25 mouse cellular contexts compared by ENCODE assay signal in genomic region chr12:104867851-104868250, GRCm38 (mm10). TPM values are rescaled to one million over a fixed set of nuclear protein-coding genes. Genes with fewer than 3 reads are reported as not detected.
DNase-seq lines count a peak whose midpoint lies in the region; ATAC-seq and TF ChIP-seq lines count a peak whose summit lies in the region.
"Had no signal": no experiment of that assay in that cellular context is flagged by ENCODE, and none has a peak within 500 bp of the region (broad histone marks: within the 10 kb centered on the region; RNA-seq: fewer than 3 reads in every experiment).

No protein-coding gene starts in this region.

- no peak overlapping the region for H3K4me3 ChIP-seq in cortical plate, adult 2 months (ENCODE audit: insufficient read depth, low read length)
- H3K4me3 ChIP-seq in lung, postnatal 0 days (ENCODE audit: low read depth, low read length): no peak overlapping the region
- H3K4me3 ChIP-seq in midbrain, embryonic 10.5 days: no peak overlapping the region
- H3K4me3 ChIP-seq: embryonic facial prominence, embryonic 13.5 days; forebrain, embryonic 10.5 days; heart, adult 2 months; heart, embryonic 12.5 days; hindbrain, embryonic 13.5 days; limb, embryonic 10.5 days; limb, embryonic 15.5 days; midbrain, embryonic 15.5 days had no signal

- H3K27ac ChIP-seq in cortical plate, adult 2 months (ENCODE audit: insufficient read depth, low read length): peak overlapping the region; percentile 23; the same call in 1 of the 2 replicates
- no peak overlapping the region for H3K27ac ChIP-seq in lung, postnatal 0 days (ENCODE audit: low read length)
- H3K27ac ChIP-seq in midbrain, embryonic 10.5 days (replicated peaks): no peak overlapping the region
- H3K27ac ChIP-seq: embryonic facial prominence, embryonic 13.5 days; forebrain, embryonic 10.5 days; heart, adult 2 months; hindbrain, embryonic 13.5 days; limb, embryonic 10.5 days; limb, embryonic 15.5 days; liver, embryonic 14.5 days; midbrain, embryonic 15.5 days had no signal

- ATAC-seq in lung, postnatal 0 days: peak; percentile 84
- ATAC-seq: forebrain, embryonic 16.5 days; inflammation-experienced regulatory T-cells, adult 6 months; midbrain, embryonic 15.5 days had no signal

- TF ChIP-seq POLR2A in cortical plate, adult 2 months (IDR thresholded peaks at IDR 0.05; ENCODE audit: extremely low read depth, insufficient read depth, low read length): no peak

- TF ChIP-seq EP300 in lung, postnatal 0 days (IDR thresholded peaks at IDR 0.05): 0 out of 2 replicates have a peak, but pooled peaks have one; percentile 32

- H3K9ac ChIP-seq in lung, postnatal 0 days (replicated peaks; ENCODE audit: low read depth): no peak overlapping the region
- H3K9ac ChIP-seq: embryonic facial prominence, embryonic 13.5 days; heart, embryonic 12.5 days; hindbrain, embryonic 13.5 days; limb, embryonic 15.5 days; liver, embryonic 14.5 days; midbrain, embryonic 15.5 days had no signal

- peak; percentile 80 to 86 for DNase-seq in lung, adult 18-20 months
- peak; percentile 85 for DNase-seq in lung, postnatal 0 days (ENCODE audit: low spot score)
- DNase-seq in lung, postnatal 4 days: peak; percentile 49 to 77
- DNase-seq in MN1 (ENCODE audit: low spot score): no peak
- DNase-seq in midbrain, embryonic 10.5 days (ENCODE audit: low spot score): no peak
- DNase-seq: adrenal gland, postnatal 10 days; B cell, adult 2 months; cerebellum, adult 8-10 months; heart, adult 2 months; heart, postnatal 4 days; kidney, adult 11 months; kidney, postnatal 14 days; right cerebral cortex, postnatal 25 days; thymus, postnatal 4 days had no signal

- WGBS in lung, postnatal 0 days: 46% methylated on average over 6 of the region's 6 CpGs
- 83% methylated on average over 6 of the region's 6 CpGs for WGBS in midbrain, embryonic 10.5 days

- TF ChIP-seq CTCF in cortical plate, adult 2 months (IDR thresholded peaks at IDR 0.05; ENCODE audit: extremely low read depth, insufficient read depth, low read length): no peak
- TF ChIP-seq CTCF in lung, postnatal 0 days (IDR thresholded peaks at IDR 0.05): no peak

- no peaks in the 10 kb centered on the region for H3K27me3 ChIP-seq in lung, postnatal 0 days (replicated peaks; ENCODE audit: insufficient read depth, low read length)
- peaks cover 17% of the 10 kb centered on the region for H3K27me3 ChIP-seq in midbrain, embryonic 10.5 days (ENCODE audit: low read depth, poor library complexity, severe bottlenecking)
- H3K27me3 ChIP-seq: embryonic facial prominence, embryonic 13.5 days; heart, embryonic 12.5 days; midbrain, embryonic 15.5 days had no signal

- H3K36me3 ChIP-seq in lung, postnatal 0 days (ENCODE audit: insufficient read depth, low read length): no peaks in the 10 kb centered on the region
- H3K36me3 ChIP-seq in midbrain, embryonic 10.5 days: no peaks in the 10 kb centered on the region
- H3K36me3 ChIP-seq: heart, embryonic 12.5 days; hindbrain, embryonic 13.5 days; limb, embryonic 15.5 days; midbrain, embryonic 15.5 days had no signal

- H3K9me3 ChIP-seq in lung, postnatal 0 days (ENCODE audit: low read length): no peaks in the 10 kb centered on the region
- no peaks in the 10 kb centered on the region for H3K9me3 ChIP-seq in midbrain, embryonic 10.5 days (replicated peaks)
- H3K9me3 ChIP-seq: embryonic facial prominence, embryonic 13.5 days; heart, embryonic 12.5 days; hindbrain, embryonic 13.5 days; limb, embryonic 10.5 days; limb, embryonic 15.5 days; midbrain, embryonic 15.5 days had no signal

- no peak overlapping the region for H3K4me2 ChIP-seq in lung, postnatal 0 days (replicated peaks; ENCODE audit: low read depth, low read length)
- H3K4me2 ChIP-seq: embryonic facial prominence, embryonic 13.5 days; heart, embryonic 12.5 days; hindbrain, embryonic 13.5 days; limb, embryonic 15.5 days; midbrain, embryonic 15.5 days had no signal

- no peaks in the 10 kb centered on the region; the same call in 1 of the 2 replicates for H3K4me1 ChIP-seq in cortical plate, adult 2 months (ENCODE audit: control insufficient read depth, insufficient read depth, low read length)
- no peaks in the 10 kb centered on the region; the same call in 1 of the 2 replicates for H3K4me1 ChIP-seq in lung, postnatal 0 days (ENCODE audit: insufficient read depth, low read depth, low read length)
- H3K4me1 ChIP-seq in midbrain, embryonic 10.5 days: peaks cover 13% of the 10 kb centered on the region

RNA-seq across cellular contexts. Expression of gene Clmn, which starts 3.0 kb away (rescaled TPM):
- 20.6 and 21.2 TPM in 2 replicates for polyA plus RNA-seq in cortical plate, adult 2 months (2012; rRNA removed)
- 2.0 and 2.5 TPM in 2 replicates for polyA plus RNA-seq in lung, postnatal 0 days (2015; fragmentation: Nextera tagmentation; extraction: Ambion mirVana)
- polyA plus RNA-seq in midbrain, embryonic 10.5 days (2016; fragmentation: Nextera tagmentation; extraction: Ambion mirVana): 1.7 and 1.9 TPM in 2 replicates

Comparison
In these comparisons a context has a peak if more than half of its experiments do, and no peak if none do; other contexts are left out.
1. DNase-seq: peak in lung, adult 18-20 months (2 of 2), lung, postnatal 0 days (single experiment) and lung, postnatal 4 days (2 of 2); none in MN1 (single experiment) and midbrain, embryonic 10.5 days (single experiment).